Mouse (Mus musculus): Measurements from ENCODE around the gene Cox14.

GRCm38 (mm10) chr15:99736675-99737074, 11.3 kb downstream of the Cox14 start:
- no peak for TF ChIP-seq CTCF (IDR thresholded peaks at IDR 0.05; ENCODE audit: borderline replicate concordance, control insufficient read depth, extremely low read depth, insufficient read depth, low read length, poor library complexity)
- TF ChIP-seq POLR2A (IDR thresholded peaks at IDR 0.05; ENCODE audit: control insufficient read depth, extremely low read depth, insufficient read depth, low read length, poor library complexity), result no peak

Data from thymus, adult 2 months (tissue).